Mouse (Mus musculus) gastrocnemius, postnatal 4 days (tissue): ENCODE data around the gene Scap. TPM values are rescaled to one million over a fixed set of nuclear protein-coding genes. Genes with fewer than 3 reads are reported as not detected.

ENCODE experiments used
- total RNA-seq, 2 experiments: library from RNA; stranded (reverse); gene quantifications; 2 replicates each; pipeline ENCODE4 v1.2.3; 2021

Scap gene
- total RNA-seq, 2 experiments from 2014 or later, result 25.1 to 29.4 TPM

Other genes starting within 250 kb of the Scap start
- gene Smarcc1, start 215.6 kb upstream of the Scap start, total RNA-seq, result 10 to 100 TPM; 63.1 to 72.3 TPM
- gene Dhx30, start 215.5 kb upstream of the Scap start, total RNA-seq, result 10 to 100 TPM; 58.0 to 69.6 TPM
- gene Cspg5, start 89.5 kb upstream of the Scap start, total RNA-seq, result 1 to 10 TPM; 1.5 to 2.2 TPM
- 1 to 10 TPM; 4.8 to 5.5 TPM for gene Elp6, start 28.1 kb upstream of the Scap start, total RNA-seq
- gene Ptpn23, start 74.9 kb downstream of the Scap start, total RNA-seq, result 10 to 100 TPM; 29.5 to 34.0 TPM
- 1 to 10 TPM in 1 of 2 experiments, under 1 TPM in 1; 0.98 to 3.5 TPM for gene Ngp, start 86.5 kb downstream of the Scap start, total RNA-seq
- 10 to 100 TPM; 11.7 to 12.6 TPM for gene Klhl18, start 143.4 kb downstream of the Scap start, total RNA-seq
- gene Kif9, start 143.7 kb downstream of the Scap start, total RNA-seq, result under 1 TPM; 0.29 to 0.52 TPM
- gene Setd2, start 199.3 kb downstream of the Scap start, total RNA-seq, result 10 to 100 TPM; 61.7 to 62.3 TPM